Mouse (Mus musculus) layer of hippocampus, postnatal 14 days (tissue): ENCODE results near the gene Ldah. TPM values are rescaled to one million over a fixed set of nuclear protein-coding genes. Genes with fewer than 3 reads are reported as not detected.
"Not testable (repeated sequence)": the region's sequence is repeated elsewhere in the genome, so short reads cannot be mapped to it uniquely, and the experiment has no call there.

Experiments
- DNase-seq, 2 experiments: peaks; one replicate each; pipeline ENCODE4 v3.0.0; 2021 to 2022; ENCODE audit warnings: low spot score in 2 of 2, mixed read lengths in 1 of 2
- long read RNA-seq, 2 experiments: library from polyadenylated mRNA; stranded (forward); transcript quantifications; one replicate each; pipeline ENCODE4 v2.0.0; 2021
- total RNA-seq, 2 experiments: library from RNA; stranded (reverse); gene quantifications; 2 replicates each; pipeline ENCODE4 v1.2.3; 2021

The Ldah gene
- 10 to 100 TPM; 42.7 to 45.2 TPM for total RNA-seq
- long read RNA-seq, experiment 1, partial matches to known transcripts, result 2 of 40 reads
- long read RNA-seq, experiment 1, other reads (novel, unspliced or antisense), result 34 of 40 reads
- long read RNA-seq, experiment 2, transcript Ldah-201 (7 exons, 2,737 nt), result major isoform, 8 of 55 reads
- long read RNA-seq, experiment 2, partial matches to known transcripts, result 1 of 55 reads
- long read RNA-seq, experiment 2, other reads (novel, unspliced or antisense), result 41 of 55 reads

DNA sequence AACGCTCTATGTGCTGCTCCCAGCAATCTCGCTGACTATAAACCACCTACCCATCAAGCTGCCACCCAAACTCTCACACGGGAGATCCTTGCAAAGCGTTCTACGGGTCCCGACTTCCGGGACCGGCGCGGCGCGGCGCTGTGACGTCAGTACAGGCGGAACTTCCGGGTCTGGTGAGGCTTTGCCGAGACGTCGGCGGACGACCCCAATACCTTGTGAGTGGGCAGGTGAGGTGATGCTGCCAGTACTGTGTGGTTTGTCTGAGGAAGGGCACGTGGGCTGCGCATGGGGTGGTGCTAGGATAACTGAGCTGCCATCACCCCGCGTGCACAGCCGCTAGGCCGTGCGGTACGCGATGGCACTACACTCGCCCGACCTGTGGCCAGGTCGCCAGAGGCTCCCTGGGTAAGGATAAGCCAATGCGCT, at the start of gene Ldah:
Ldah (plus strand) TSS at position 130 of the 426 bp plus-strand sequence.
- DNase-seq, result peak; percentile 85 to 93

DNA sequence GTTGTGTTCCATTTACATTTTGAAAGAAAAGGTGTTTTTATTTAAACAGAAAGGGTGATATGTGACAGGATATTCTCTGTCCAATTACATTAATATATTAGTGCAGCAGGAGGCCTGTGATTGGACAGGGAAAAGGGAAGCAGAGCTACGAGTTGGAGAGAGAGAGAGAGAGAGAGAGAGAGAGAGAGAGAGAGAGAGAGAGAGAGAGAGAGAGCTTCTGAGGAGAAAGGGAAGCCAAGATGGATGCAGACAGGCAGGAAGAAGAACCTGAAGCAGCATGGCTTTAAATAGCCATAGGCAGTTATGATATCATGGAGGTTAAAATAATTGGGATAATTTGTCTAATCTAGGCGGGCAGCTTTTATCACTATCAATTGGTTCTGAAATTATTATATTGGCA, 40.2 kb upstream of the Ldah start:
- DNase-seq, result no peak

DNA sequence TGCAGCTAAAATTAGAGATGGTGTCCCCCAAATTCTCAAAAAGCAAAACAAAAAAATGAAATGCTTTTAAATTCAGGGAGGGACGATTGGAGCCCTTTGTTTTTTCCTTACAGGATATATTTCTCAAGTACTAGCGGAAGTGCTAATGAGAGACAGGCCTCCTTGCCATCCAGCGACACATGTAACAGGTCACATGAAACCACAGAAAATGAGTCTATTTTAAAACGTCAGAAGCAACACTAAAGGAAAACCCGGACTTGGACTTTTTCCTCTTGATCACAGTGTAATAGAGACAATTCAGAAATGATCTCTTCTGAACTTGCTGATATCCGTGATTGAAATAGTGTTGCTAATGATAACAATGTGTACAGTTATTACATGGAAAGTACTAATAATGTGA, 27.0 kb upstream of the Ldah start:
- DNase-seq, result no peak

DNA sequence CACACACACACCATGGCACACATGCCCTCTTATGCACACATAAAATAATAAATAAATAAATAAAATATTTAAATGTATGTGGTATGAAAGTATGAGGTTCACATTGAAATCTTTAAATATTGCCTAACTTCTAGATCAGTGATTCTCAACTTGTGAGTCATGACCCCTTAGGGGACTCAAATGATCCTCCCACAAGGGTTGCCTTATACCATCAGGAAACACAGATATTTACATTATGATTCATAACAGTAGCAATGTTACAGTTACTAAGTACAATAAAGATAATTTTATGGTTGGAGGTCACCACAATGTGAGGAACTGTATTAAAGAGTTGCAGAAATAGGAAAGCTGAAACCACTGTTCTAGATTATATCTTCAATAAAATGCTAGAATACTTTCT, 26.2 kb upstream of the Ldah start:
- no peak for DNase-seq

DNA sequence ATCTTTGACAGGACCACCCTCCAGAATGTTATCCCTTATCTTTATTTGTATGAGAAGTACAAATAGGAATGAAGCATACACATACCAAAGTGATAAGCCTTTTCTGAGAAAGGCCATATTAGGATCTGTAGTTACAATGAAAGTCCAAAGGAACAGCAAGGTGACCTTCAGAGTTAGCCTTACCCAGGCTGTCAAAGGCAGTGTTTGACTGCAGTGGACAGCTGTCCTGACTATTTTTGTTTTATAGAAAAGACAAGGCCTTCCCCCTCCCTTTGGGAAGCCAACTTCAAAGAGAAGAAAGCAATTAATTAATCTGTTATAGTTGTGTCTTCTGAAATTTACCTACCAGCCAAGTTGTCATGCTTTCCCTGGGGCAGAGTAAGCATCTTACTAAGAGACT, 23.4 kb upstream of the Ldah start:
- DNase-seq, result no peak

DNA sequence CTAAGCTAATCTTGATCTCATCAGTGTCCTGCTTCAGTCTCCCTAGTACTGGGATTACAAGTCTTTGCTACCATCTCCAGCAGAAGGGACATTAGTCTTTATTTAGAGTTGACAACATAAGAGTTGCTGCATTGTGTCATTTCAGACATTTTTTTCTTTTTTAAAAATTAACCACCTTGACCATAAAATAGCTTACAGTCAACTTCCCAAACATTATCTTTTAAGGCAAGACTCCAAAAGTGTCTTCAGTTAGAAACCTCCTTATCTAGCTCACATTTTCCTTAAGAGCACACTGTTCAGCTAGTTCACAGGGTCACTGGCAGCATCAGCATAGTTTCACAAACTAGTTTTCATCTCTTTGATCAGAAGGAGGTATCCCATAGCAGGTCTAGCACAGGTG, 19.7 kb upstream of the Ldah start:
- DNase-seq, result no peak

DNA sequence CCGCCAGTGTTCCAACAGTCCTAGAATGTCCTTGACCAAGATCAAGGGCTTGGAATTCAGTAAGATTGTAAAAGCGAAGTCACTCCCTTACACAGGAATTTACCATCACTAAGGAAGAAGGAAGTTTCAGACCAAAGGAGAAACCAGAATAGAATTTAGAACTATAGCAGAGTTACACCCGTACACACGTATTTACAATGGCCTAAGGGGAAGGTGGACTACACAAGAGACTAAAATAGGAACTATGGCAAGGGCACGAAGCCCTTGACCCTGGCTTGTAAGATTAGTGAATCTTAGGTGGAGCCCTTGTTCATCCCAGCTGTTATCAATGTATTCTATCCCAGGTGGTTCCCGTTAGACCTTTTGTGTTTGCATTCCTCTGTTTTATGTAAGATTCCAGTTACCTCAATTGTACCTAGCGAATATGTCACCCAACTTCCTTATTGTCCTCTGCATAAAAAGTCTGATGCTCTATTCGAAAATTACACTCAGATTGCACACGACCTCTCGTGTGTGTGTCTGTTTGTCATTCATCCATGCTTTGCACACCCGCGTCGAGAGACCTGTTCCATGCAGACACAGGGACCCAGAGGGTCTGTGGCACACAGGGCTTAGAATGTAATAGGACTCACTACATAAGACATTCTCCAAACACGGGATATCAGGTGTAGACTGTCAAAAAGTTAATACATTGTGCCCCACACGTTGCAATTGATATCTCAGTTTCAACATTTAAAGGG, 18.9 kb upstream of the Ldah start:
- DNase-seq, result not testable (repeated sequence)

DNA sequence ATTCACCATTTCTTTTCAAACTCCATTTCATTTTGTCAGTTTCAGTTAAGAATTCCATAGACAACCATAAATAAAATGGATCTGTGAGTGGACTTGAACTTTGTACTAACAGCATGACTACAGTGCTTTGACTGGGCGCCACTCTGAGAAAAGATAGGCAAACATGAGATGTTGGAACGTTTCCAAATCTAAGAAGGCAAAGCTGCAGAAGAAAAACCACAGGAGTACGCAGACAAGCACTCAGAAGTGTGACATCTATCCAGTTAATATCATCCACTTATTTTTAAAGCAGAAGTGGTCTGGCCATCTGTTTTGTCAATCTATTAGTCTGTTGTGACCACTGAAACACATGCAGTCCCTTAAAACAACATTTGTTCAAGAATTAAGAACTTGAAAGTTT, 18.2 kb upstream of the Ldah start:
- DNase-seq, result no peak

DNA sequence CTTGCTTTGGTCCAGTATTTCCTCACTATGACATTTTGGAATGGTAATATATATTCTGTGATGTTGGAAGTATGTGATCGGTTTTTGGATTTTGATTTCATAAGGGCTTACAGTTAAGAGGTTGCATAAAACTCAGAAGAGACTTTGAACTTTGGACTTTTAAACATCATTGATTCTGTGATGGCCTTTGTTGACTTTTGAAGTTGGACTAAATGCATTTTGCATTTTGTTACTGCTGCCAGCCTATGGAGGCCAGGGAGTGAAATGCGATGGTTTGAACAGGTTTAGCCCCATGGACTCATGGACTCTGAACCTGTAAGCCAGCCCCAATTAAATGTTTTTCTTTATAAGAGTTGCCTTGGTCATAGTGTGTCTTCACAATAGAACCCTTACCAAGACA, 2.2 kb upstream of the Ldah start:
- no peak for DNase-seq

DNA sequence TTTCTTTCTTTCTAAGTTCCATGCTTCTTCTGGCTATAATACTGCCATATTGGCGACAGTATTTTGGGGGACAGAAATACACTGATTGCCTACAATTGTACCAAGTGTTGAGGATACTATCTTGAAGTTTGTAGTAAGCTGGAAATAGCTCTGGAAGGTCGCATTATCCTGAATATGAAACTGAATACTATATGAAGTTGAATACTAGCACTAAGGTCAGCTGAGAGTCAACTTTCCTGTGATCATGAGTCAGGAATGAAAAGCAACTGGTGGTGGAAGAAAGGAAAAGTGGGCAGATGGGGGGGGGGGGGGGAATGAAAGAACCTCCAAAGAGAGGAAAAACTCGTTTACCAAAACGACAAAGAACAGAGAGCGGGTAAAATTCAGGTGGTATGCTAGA, 329 bp upstream of the Ldah start:
- no peak for DNase-seq

DNA sequence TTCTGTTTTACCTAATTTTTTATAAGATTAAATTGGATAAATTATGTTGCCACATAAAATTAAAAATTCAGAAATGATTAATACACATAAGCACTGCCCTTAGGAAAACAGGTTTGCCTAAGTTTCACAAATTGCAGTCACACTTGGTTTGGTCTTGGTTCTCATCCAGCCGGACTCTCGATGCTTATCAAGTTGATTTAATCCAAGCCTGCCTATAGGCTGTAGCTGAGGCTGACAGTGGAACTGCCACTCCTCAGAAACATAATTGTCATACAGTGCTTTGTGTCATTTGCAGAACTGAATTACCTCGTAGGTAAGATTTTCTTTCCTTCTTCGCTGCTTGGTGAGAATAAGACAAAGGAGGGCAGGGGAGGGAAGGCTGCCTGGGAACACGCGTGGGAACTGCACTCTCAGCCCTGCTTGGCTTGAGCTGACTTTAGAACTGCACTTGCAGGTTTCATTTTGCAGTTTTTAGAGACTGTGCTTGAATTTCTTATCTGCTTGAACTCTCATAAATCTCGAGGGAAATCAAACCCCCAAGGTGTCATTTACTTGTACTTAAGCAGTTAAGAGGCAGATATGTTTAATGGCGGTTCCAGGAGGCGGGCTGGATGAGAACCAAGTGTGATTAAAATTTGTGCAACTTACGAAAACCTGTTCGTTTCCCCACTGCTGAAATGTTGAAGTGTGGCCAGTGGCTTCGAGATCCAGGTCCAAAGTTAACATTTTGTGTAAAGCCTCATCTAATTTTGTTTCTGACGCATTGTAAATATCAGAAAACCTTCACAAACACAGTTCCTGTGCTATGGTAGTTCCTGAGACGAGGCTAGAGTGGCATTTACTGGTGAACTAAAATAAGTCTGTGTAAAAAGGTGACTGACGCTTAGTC, 8.7 kb downstream of the Ldah start:
- DNase-seq, result no peak

DNA sequence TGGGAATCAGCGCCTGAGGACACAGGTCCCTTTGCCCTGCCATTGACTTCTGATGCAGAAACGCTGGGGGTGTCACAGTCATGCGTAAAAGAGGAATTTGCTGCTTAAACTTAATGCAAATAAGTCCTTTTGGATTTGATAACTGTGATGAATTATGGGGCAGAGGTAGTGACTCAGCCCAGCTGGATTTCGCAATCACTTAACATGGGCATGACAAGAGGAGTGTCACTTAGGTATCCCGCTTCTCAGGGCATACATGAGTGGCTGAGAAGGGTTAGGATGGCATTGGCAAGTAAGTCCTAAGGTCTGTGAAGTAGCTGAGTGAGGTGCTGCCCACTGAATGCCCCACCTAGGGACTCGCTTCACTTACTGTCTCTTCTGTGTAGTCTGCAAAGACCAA, 15.1 kb downstream of the Ldah start:
- DNase-seq, result no peak

DNA sequence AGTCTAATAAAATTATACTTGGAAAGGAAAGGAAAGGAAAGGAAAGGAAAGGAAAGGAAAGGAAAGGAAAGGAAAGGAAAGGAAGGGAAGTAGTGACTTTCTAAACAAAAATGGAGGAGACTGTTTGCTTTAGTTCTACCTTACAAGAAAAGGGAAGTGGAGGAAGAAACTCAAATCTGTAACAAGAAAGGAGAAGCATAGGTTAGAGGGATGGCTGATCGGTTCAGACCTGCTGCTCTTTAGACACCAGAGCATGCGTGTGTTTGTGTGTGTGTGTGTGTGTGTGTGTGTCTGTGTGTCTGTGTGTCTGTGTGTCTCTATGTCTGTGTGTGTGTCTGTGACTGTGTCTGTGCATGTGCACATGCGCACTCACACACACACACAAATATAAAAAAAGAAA, 23.2 kb downstream of the Ldah start:
- DNase-seq, result no peak

DNA sequence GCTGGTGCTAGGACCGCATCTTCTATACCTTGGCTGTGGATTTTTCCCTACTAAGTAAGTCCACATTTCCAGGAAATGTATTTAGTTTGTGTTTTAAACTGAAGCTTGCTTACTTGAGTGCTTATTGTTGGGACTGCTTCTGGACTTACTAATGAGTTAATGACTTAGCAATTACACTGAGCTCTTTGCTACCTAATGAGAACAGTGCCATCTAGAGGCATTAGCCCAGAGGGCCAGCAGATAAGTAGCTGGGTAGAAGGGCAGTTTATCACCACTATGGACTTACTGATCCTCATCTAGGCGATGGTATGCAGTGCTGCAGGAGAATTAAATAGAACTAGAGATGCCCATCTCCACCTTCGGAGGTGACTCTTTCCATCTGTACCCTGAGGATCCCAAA, 24.8 kb downstream of the Ldah start:
- DNase-seq, result peak in 1 of 2 experiments; percentile 39

DNA sequence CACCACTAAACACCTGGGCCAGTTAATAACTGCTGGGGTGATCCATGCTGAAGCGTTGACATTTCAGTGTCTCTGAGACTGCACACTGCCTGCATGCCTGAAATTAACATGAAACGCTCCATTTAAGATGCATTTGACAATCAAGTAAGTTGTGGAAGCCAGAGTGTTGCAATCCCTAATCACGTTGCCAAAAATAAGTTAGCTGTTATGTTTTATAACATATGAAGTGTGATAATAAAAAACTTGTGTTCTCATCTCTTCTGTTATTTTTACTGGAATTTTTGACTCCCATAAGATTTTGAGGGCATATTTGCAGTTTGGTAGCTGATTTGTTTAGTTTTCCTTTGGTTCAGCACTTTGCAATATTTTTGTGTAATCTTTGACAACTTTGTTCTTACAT, 34.3 kb downstream of the Ldah start:
- no peak for DNase-seq

DNA sequence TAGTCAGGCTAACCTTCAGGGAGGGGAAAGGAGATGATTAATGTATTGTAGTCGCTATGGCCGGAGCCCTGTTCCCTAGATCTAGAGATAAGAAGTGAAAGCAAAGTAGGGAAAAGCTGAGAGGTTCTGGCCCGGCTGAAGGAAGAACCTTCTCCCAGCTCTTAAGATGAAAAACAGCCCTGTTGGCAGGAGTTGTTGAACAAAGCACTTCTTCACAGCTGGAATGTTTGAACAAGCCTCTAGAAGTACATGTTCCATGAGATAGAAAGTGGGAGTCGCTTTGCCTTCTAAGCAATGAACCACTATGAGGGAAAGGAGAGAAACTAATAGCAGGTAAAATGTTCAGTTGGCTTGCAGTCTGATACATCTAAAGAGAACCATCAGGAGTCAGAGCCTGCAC, 36.8 kb downstream of the Ldah start:
- no peak for DNase-seq

DNA sequence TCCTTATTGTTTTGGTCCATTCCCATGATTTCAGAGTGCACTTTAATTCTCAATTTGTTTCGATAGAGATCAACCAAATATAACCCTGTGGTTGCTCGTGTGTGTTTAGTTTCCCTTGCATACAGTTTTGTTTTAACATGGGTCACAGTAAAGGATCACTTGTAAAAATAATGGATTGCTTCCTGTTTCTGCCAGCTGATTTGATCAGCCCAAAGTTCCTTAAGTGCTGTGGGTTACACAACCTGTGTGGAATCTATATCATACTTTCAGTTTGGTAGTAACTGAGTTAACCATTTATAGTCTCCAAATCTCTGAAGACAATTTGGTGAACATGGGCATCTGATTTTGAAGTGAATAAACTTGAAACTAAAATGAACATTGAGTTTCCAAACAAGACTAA, 52.4 kb downstream of the Ldah start:
- DNase-seq, result no peak

DNA sequence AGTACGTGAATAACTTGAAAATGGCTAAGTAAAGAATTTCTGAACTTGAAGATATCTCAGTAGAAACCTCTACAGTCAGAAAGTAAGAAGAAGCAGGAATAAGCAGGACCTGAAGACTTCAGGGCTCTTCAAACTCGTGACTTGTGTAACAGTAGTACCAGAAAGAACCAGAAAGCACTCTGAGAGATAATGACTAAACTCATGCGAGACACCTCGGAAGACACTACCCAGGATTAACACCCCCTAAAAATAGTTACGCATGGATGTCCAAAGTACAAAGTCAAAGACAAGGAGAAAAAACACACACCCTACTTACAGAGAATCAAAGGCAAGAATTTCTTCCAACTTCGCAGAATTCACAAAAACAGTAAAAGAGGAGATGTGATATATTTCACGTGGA, 58.4 kb downstream of the Ldah start:
- no peak for DNase-seq

DNA sequence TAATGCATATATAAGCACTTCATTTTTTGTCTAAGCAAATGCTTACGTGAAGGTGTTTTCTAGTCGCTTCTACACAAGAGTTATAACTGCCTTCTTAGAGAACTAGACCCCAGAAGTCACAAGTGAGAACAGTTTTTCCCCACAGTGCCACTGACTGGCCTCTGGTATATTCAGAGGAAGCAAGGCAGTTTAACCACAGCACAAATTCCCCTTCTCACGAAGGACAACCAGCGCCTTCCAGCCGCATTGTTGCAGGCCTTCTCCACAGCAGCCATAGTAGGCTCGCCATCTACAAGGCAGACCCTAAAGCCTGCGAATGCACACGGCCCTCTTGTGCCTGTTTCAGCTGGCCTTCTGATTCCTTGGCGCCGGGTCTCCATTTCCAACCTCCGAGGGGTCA, 61.7 kb downstream of the Ldah start:
- no peak for DNase-seq

DNA sequence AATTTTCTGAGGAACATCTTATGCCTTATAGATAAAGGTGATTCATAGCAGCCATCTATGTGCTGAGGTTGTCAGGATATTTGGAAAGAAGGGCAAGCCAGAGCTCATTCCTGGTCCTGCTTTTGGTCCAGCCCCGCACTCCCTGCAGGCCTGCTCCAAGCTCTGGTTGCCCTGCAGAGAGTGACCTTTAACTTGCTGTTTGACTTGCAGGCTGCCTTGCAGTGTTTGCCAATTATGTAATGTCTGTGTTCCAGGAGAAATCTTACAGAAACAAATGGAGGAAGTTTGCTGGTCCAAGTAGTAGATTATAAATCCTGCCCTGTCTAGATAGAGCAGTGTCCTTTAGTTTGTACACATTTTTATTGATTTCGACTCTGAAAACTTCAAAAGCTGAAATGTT, 63.5 kb downstream of the Ldah start:
- no peak for DNase-seq

DNA sequence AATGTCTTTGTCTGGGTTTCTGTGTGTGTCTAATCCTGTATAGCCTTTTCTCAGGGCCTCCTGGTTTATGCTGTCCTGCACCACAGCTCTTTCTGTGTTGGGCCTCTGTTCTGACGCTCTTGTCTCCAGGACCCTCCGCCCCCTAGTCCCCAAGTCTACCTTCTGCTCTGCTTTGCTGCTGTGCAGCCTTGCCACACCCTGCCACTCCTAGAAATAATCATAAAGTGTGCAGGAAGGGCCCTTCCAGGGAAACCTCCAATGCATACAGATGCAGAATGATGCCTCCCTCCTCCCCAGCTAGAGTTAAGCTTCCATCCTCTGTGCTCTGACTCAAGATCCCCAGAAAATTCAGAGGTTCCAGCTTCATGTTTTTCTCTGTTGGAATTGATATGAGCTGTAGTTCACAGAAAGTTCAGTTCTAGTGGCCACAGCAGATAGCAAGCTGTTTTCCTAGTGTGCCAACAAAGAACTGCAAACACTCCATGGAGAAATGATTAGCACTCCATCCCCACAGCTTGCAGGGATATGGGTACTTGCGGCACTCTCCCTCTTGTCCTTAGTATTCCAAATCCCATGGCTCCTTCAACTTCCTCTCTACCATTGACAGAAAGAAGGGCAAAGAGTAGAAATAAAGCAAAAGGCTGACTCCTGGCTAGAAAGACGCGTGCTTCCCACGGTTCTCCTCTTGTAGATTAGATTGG, 65.7 kb downstream of the Ldah start:
- DNase-seq, result no peak
